Mouse (Mus musculus) liver, embryonic 14.5 days (tissue): ENCODE measurements around the gene Cd300lf. TPM values are rescaled to one million over a fixed set of nuclear protein-coding genes. Genes with fewer than 3 reads are reported as not detected.

Experiments used
- ATAC-seq: fragments of 200-750 bp; cut with Nextera tagmentation; 2 replicates; pipeline ENCODE4 v1.8.0; 2017; ENCODE audit warnings: moderate number of reproducible peaks, mild to moderate bottlenecking, moderate library complexity; ENCODE audit not compliant: insufficient read depth
- DNase-seq, 3 experiments: peaks; one replicate each; pipeline ENCODE4 v3.0.0-alpha.2; 2012 to 2013; ENCODE audit warnings: low read depth in 3 of 3, low spot score in 3 of 3
- H3K27ac ChIP-seq: fragments of 300-500 bp; sonication (generic); 2 replicates; pipeline ENCODE4 v1.5.1; 2014; ENCODE audit warnings: moderate library complexity, mild to moderate bottlenecking, control low read depth, inconsistent platforms
- H3K27me3 ChIP-seq: fragments of 300-500 bp; sonication (generic); 2 replicates; pipeline ENCODE4 v1.6.1; 2014; ENCODE audit warnings: mild to moderate bottlenecking, low read length, moderate library complexity; ENCODE audit not compliant: control insufficient read depth, insufficient read depth
- H3K36me3 ChIP-seq: fragments of 300-500 bp; sonication (generic); replicated peaks from 2 replicates; pipeline ENCODE4 v1.6.1; 2014; ENCODE audit warnings: low read depth; ENCODE audit not compliant: control insufficient read depth, insufficient read depth
- H3K4me1 ChIP-seq, 2 experiments: fragments of 200-500 bp in 1 of 2; fragments of 300-500 bp in 1 of 2; sonication (generic) in 1 of 2; replicated peaks; 2 replicates each; pipeline ENCODE4 v1.6.1; 2012 to 2014; ENCODE audit warnings: antibody characterized with exemption in 1 of 2, inconsistent platforms in 1 of 2, low read length in 1 of 2; ENCODE audit not compliant: control insufficient read depth in 2 of 2, insufficient read depth in 2 of 2
- H3K4me2 ChIP-seq: fragments of 300-500 bp; sonication (generic); 2 replicates; pipeline ENCODE4 v1.6.1; 2014; ENCODE audit warnings: low read depth, mild to moderate bottlenecking, control low read depth, moderate library complexity
- H3K4me3 ChIP-seq, 2 experiments: fragments of 200-500 bp in 1 of 2; fragments of 300-500 bp in 1 of 2; sonication (generic) in 1 of 2; 2 replicates each; pipeline ENCODE4 v1.5.1; 2012 to 2014; ENCODE audit warnings: low read depth in 2 of 2, low read length in 2 of 2, mild to moderate bottlenecking in 2 of 2, control low read depth in 1 of 2, inconsistent platforms in 1 of 2, moderate library complexity in 1 of 2; ENCODE audit not compliant: insufficient read depth in 1 of 2
- H3K9ac ChIP-seq: fragments of 300-500 bp; sonication (generic); replicated peaks from 2 replicates; pipeline ENCODE4 v1.6.1; 2014; ENCODE audit warnings: mild to moderate bottlenecking, control low read depth, moderate library complexity
- H3K9me3 ChIP-seq: fragments of 300-500 bp; sonication (generic); 2 replicates; pipeline ENCODE4 v1.6.1; 2016; ENCODE audit warnings: low read length, mixed read lengths; ENCODE audit not compliant: control insufficient read depth
- CTCF ChIP-seq: IDR thresholded peaks from 2 replicates; pipeline ENCODE4 v1.5.1; 2016; ENCODE audit warnings: antibody characterized with exemption, low read depth, control low read depth
- EP300 ChIP-seq: IDR thresholded peaks from 2 replicates; pipeline ENCODE4 v1.6.1; 2016; ENCODE audit warnings: antibody characterized with exemption, low read depth
- WGBS: fragments of 180-500 bp; shearing (Covaris S2); extraction: QIAGEN DNeasy Blood & Tissue Kit; methylation state at CpG from one replicate; pipeline ENCODE4 v1.1.7; 2014; ENCODE audit not compliant: insufficient replicate concordance; 5-methylcytosine and 5-hydroxymethylcytosine counted together
- polyA plus RNA-seq, 2 experiments: library from polyadenylated mRNA; depleted of rRNA in 1 of 2; stranded (reverse) in 1 of 2; unstranded in 1 of 2; fragments of >200 nt; fragmentation: Nextera tagmentation in 1 of 2; extraction: Ambion mirVana in 1 of 2; gene quantifications; 2 replicates each; pipeline versions ENCODE4 v1.2.1 to v1.2.3; 2012 to 2014

Cd300lf gene
- polyA plus RNA-seq, 2 experiments, result 1.1 to 1.6 TPM

DNA sequence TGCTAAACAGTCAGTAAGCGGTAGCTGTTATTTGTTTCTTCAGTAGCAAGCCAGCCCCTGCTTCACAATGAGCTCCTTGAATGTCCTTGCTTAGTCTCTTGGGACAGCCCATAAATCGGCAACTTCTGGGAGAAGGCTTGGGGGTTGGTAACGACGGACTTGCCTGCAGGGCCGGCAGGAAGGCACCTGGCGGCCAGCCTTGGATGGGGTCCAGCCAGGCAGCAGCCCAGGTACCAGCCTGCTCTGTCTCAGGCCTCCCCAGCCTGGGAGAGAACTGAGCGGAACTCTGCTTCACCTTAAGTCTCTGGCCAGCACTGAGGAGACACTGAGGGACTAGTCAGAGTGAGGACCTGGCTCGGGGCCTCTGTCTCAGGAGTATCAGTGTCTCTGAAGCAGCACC, 37.3 kb upstream of the Cd300lf start:
- 64% methylated on average over 8 of the region's 8 CpGs for WGBS
- no peak overlapping the region for H3K4me2 ChIP-seq
- H3K4me3 ChIP-seq, result no peak overlapping the region
- no peak overlapping the region for H3K9ac ChIP-seq
- H3K9me3 ChIP-seq, result no peaks in the 10 kb centered on the region
- ATAC-seq (no peak), DNase-seq (no peak)
- no peak overlapping the region for H3K27ac ChIP-seq
- H3K36me3 ChIP-seq, result no peaks in the 10 kb centered on the region
- H3K4me1 ChIP-seq, result peaks cover 0 to 17% of the 10 kb centered on the region in 2 experiments; a peak in 2 of 4 replicates
- H3K27me3 ChIP-seq, result no peaks in the 10 kb centered on the region
- TF ChIP-seq CTCF (no peak), EP300 (no peak)

DNA sequence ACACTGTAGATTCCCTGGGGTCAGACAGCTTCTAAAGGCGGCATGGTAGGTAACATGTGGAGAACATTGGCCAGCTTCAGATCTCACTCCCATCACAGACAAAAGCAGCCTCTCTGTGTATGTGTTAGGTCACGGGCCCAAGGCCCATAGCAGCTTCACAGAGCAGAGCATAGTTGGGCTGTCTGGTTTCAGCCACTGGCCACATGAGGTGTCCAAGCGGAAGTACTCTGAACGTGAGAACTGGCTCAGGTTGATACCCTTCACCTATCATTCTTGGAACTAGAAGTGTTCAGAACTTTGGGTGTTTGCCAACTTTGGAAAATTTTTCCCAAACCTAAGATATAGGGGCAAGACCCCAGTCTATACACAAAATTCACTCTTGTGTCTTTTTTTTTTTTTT, 35.6 kb upstream of the Cd300lf start:
- H3K9ac ChIP-seq, result no peak overlapping the region
- no peak overlapping the region for H3K4me2 ChIP-seq
- no peak overlapping the region for H3K4me3 ChIP-seq
- TF ChIP-seq EP300 (no peak), CTCF (no peak)
- 66% methylated on average over 4 of the region's 4 CpGs for WGBS
- H3K36me3 ChIP-seq, result no peaks in the 10 kb centered on the region
- no peak for ATAC-seq
- H3K4me1 ChIP-seq, result peaks cover 0 to 19% of the 10 kb centered on the region in 2 experiments; a peak in 2 of 4 replicates
- no peak overlapping the region for H3K27ac ChIP-seq
- DNase-seq, result no peak
- H3K27me3 ChIP-seq, result no peaks in the 10 kb centered on the region
- H3K9me3 ChIP-seq, result no peaks in the 10 kb centered on the region

DNA sequence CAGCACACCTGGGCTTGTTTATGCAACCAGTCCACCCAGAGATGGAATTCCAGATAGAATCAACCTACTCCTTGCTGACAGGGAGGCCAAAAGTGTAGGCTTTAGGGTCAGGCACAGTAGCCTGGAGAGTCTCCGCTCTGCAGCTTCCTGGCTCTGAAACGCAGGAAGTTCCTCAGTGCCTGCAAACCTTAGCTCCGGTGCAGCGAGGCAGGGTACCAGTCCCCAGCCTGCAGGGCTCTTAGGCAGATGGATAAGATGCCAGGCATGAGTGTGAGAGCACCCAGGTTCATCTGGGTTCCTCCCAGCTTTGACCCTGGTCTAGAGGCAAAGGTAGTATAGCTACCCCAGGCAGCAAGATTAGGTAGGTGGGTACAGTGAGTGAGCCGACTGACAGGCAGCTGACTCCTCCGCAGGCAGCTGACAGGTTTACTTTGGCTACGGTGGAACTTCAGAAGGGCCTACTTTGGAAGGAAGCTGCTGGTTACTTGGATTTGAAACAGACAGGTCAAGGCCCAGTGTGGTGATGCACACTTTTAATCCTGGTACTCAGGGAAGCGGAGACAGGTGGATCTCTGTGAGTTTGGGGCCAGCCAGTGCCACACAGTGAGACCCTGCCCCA, 33.9 kb upstream of the Cd300lf start:
- no peak for TF ChIP-seq CTCF
- TF ChIP-seq EP300, result no peak
- H3K27ac ChIP-seq, result no peak overlapping the region
- H3K36me3 ChIP-seq, result no peaks in the 10 kb centered on the region
- no peak overlapping the region for H3K4me2 ChIP-seq
- H3K27me3 ChIP-seq, result peaks cover 5% of the 10 kb centered on the region
- peaks cover under 1 to 13% of the 10 kb centered on the region in 2 experiments; a peak in 2 of 4 replicates for H3K4me1 ChIP-seq
- ATAC-seq (no peak), DNase-seq (no peak)
- no peak overlapping the region for H3K4me3 ChIP-seq
- H3K9me3 ChIP-seq, result no peaks in the 10 kb centered on the region
- no peak overlapping the region for H3K9ac ChIP-seq
- WGBS, result 64% methylated on average over 8 of the region's 8 CpGs

DNA sequence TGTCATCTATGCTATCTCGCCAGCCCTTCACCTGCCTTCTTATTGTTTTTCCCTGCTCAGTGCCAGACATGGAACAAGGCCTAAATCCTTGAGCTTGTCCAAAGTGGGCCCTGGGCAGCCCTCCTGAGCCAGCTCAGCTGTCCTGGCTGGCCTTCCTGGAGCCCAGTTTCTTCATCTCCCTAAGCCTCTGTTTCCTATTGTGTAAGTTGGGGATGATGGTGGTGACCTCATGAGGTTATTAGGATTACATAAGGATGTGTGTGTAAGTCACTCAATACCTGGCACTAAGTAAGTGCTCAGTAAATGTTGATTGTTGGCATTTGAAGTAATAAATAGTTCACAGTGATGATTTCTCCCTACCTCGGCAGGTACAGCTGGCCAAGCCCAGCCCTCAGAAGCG, 33.0 kb upstream of the Cd300lf start:
- ATAC-seq, result no peak
- Histone ChIP-seq H3K4me1 (peaks cover 10 to 18% of the 10 kb centered on the region in 2 experiments), H3K9me3 (no peaks in the 10 kb centered on the region), H3K4me3 (no peak overlapping the region), H3K27ac (no peak overlapping the region), H3K4me2 (no peak overlapping the region), H3K9ac (no peak overlapping the region), H3K27me3 (peaks cover 5% of the 10 kb centered on the region), H3K36me3 (no peaks in the 10 kb centered on the region)
- no peak for DNase-seq
- TF ChIP-seq EP300, result no peak
- TF ChIP-seq CTCF, result no peak
- 55% methylated on average over 3 of the region's 3 CpGs for WGBS

DNA sequence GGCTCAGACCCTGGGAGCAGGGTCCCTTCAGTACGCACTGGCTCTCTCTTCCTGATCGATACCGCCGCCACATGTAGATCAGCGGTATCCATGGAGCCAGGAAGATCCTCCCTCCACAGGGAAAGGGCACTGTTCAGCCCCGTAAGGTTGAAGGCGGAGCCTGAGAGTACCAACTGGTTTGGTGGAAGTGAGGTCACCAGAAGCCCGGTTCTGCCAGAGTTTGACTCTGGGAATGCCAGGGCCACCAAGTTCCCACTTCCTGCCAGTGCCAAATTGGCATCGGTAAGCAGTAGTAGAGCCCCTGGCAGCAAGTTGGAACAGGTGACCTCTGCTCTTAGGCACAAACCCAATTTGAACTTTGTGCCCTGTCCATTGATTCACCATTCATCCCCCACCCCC, 31.2 kb upstream of the Cd300lf start:
- Histone ChIP-seq H3K27ac (no peak overlapping the region), H3K9ac (no peak overlapping the region), H3K4me2 (peak overlapping the region; percentile 90), H3K4me3 (peak overlapping the region; percentile 71 to 90), H3K36me3 (no peaks in the 10 kb centered on the region), H3K27me3 (peaks cover 5% of the 10 kb centered on the region), H3K4me1 (peaks cover 12 to 25% of the 10 kb centered on the region in 2 experiments), H3K9me3 (no peaks in the 10 kb centered on the region)
- ATAC-seq, result no peak
- DNase-seq, result no peak
- 14% methylated on average over 9 of the region's 9 CpGs for WGBS
- TF ChIP-seq CTCF, result no peak
- TF ChIP-seq EP300, result no peak
